Comparison of ENCODE assay signal across 14 mouse cellular contexts in the genomic region with DNA sequence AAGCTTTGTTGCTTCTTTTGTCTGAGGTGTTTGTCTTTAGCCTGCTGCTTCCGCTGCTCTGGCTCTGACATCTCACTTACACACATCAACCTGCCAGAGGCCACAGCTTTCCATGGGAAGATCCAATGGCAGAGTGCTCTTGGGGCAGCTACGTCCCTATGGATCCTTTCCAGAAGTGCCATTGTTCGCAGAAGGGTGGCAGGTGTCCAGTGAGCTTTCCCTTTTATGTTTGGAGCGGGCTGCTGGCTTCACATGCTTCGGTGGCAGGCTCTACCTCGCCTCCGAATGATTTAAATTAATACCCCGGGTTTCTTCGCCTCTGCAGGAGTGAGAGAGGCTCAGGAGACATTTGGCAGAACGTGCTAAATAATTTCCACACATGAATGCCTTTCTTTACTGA.
DNase-seq lines count a peak whose midpoint lies in the region; ATAC-seq lines count a peak whose summit lies in the region.
"Had no signal": no experiment of that assay in that cellular context is flagged by ENCODE, and none has a peak within 500 bp of the region (broad histone marks: within the 10 kb centered on the region; RNA-seq: fewer than 3 reads in every experiment).

No protein-coding gene starts in this region.

- H3K9ac ChIP-seq in forebrain, embryonic 16.5 days (replicated peaks; ENCODE audit: low read depth, low read length), result no peak overlapping the region
- H3K9ac ChIP-seq: embryonic facial prominence, embryonic 13.5 days; limb, embryonic 15.5 days had no signal

- H3K4me2 ChIP-seq in forebrain, embryonic 16.5 days (ENCODE audit: low read length), result no peak overlapping the region
- H3K4me2 ChIP-seq: embryonic facial prominence, embryonic 13.5 days; limb, embryonic 15.5 days had no signal

- ATAC-seq in cerebellum, adult (ENCODE audit: insufficient number of reproducible peaks, low FRiP score, low TSS enrichment), result peak; percentile 71
- ATAC-seq in forebrain, embryonic 16.5 days, result peak; percentile 57

- H3K27ac ChIP-seq in forebrain, embryonic 16.5 days (ENCODE audit: low read length), result peak overlapping the region; percentile 72
- H3K27ac ChIP-seq in midbrain, embryonic 10.5 days (replicated peaks), result 0 out of 2 replicates have a peak overlapping the region, but pooled peaks have one; percentile 33
- H3K27ac ChIP-seq: embryonic facial prominence, embryonic 13.5 days; limb, embryonic 15.5 days; stomach, postnatal 0 days had no signal

- WGBS in forebrain, embryonic 16.5 days, result 10% methylated on average over 10 of the region's 10 CpGs
- 52% methylated on average over 10 of the region's 10 CpGs for WGBS in midbrain, embryonic 10.5 days

- H3K27me3 ChIP-seq in forebrain, embryonic 16.5 days (replicated peaks; ENCODE audit: control insufficient read depth, insufficient read depth, low read length), result no peaks in the 10 kb centered on the region
- peaks cover 8% of the 10 kb centered on the region; the same call in 1 of the 2 replicates for H3K27me3 ChIP-seq in midbrain, embryonic 10.5 days (ENCODE audit: low read depth, poor library complexity, severe bottlenecking)
- H3K27me3 ChIP-seq: embryonic facial prominence, embryonic 13.5 days; limb, embryonic 15.5 days had no signal

- H3K4me1 ChIP-seq in forebrain, embryonic 16.5 days (replicated peaks; ENCODE audit: control insufficient read depth, insufficient read depth, low read length), result peaks cover 37% of the 10 kb centered on the region
- peaks cover 24% of the 10 kb centered on the region for H3K4me1 ChIP-seq in midbrain, embryonic 10.5 days
- H3K4me1 ChIP-seq: limb, embryonic 15.5 days had no signal

- no peaks in the 10 kb centered on the region for H3K36me3 ChIP-seq in forebrain, embryonic 16.5 days (ENCODE audit: control insufficient read depth, insufficient read depth)
- H3K36me3 ChIP-seq in midbrain, embryonic 10.5 days, result no peaks in the 10 kb centered on the region
- H3K36me3 ChIP-seq: embryonic facial prominence, embryonic 13.5 days; G1E; limb, embryonic 15.5 days had no signal

- H3K4me3 ChIP-seq in forebrain, embryonic 16.5 days (replicated peaks; ENCODE audit: low read length), result no peak overlapping the region
- no peak overlapping the region for H3K4me3 ChIP-seq in midbrain, embryonic 10.5 days
- H3K4me3 ChIP-seq: embryonic facial prominence, embryonic 13.5 days; limb, embryonic 15.5 days had no signal

- no peaks in the 10 kb centered on the region for H3K9me3 ChIP-seq in forebrain, embryonic 16.5 days (ENCODE audit: control insufficient read depth, low read length)
- H3K9me3 ChIP-seq in midbrain, embryonic 10.5 days (replicated peaks), result no peaks in the 10 kb centered on the region
- H3K9me3 ChIP-seq: embryonic facial prominence, embryonic 13.5 days; limb, embryonic 15.5 days had no signal

- peak; percentile 27 for DNase-seq in embryo, embryonic 10 days (ENCODE audit: low spot score)
- DNase-seq in embryo, embryonic 11 days, result no peak
- DNase-seq in midbrain, embryonic 10.5 days (ENCODE audit: low spot score), result no peak
- DNase-seq in spleen, postnatal 4 days (ENCODE audit: low spot score in 2 of 2), result no peak
- no peak for DNase-seq in thymus, postnatal 10 days (ENCODE audit: low spot score in 2 of 2)
- DNase-seq in adrenal gland, adult (ENCODE audit: inconsistent age in 2 of 2, low spot score in 1 of 2), result no peak
- DNase-seq: adrenal gland, postnatal 14 days; lung, postnatal 4 days had no signal
